Mouse (Mus musculus) right cerebral cortex, postnatal 10 days (tissue): ENCODE measurements around the gene Zfp592.

Experiments
- DNase-seq, 2 experiments: peaks; one replicate each; pipeline ENCODE4 v3.0.0; 2021; ENCODE audit warnings: low spot score in 2 of 2

Zfp592 gene

GRCm38 (mm10) chr7:81057471-81057870, 64.0 kb downstream of the Zfp592 start, which contains the start of gene Alpk3:
Alpk3 (plus strand) TSS chr7:81057600.
- DNase-seq, result no peak

GRCm38 (mm10) chr7:81057901-81058711, 64.6 kb downstream of the Zfp592 start:
- no peak for DNase-seq

GRCm38 (mm10) chr7:81058712-81059154, 65.3 kb downstream of the Zfp592 start:
- no peak for DNase-seq

DNA sequence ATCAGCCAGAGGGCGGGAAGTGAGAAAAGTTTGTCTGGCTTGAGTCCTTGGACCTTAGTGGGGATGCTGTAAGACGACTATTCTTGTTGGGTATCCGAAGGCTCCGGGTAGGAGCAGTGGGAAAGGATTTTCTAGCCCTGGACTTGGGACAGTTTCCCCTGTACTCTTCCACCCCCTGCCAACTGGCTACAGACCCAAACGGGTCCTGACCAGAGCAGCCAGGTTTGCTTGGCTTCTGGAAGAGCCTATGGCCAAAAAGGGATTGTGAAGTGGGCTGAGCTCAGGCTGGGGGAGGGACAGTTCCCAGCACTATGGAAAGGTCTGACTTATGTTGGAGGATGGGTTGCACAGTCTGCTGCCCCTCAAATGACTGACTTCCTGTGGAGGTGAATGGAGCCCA, 65.9 kb downstream of the Zfp592 start:
- peak; percentile 48 to 60 for DNase-seq

- no peak for DNase-seq
Observed at GRCm38 (mm10) chr7:81060908-81061307, 67.4 kb downstream of the Zfp592 start.

DNA sequence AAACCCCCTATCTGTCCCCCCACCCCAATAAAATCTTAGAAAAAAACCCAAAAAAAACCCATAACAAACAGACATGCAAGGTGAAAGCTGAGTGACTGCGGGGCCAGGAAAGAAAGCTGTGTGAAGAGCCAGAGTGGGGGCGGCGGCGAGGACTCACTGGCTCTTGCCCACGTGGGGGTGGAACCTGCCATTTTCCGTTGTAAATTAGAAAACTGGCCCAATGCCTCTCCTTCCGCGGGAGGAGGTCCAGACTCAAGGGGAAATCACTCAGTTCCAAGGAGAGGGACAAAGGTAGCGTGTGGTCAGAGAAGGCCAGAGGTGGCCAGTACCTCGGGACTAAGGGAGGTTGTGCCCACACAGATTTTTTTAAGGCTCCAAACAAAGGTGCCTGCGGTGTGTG, 68.5 kb downstream of the Zfp592 start:
- peak in 1 of 2 experiments; percentile 53 for DNase-seq

- DNase-seq, result no peak
Observed at GRCm38 (mm10) chr7:81063332-81063731, 69.9 kb downstream of the Zfp592 start.

DNA sequence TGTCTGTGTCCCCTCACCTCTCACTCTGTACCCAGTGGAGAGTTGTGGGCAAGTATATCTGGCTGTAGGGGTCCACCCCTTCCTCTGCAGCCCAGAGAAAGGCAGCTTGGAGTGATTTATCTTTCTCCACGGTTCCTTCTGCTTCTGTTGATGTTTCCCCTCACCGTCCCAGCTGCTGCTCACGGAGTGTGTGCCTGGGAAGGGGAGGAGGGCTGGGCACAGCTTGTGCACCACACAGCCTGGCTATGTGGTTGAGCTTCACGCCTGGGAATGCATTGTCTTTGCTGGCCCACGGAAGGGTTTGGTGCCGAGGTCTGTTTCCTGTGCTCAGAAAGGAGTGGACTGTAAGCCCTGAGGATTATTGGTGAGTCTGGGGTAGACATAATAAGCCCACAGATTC, 73.2 kb downstream of the Zfp592 start:
- no peak for DNase-seq

- DNase-seq, result no peak
Observed at GRCm38 (mm10) chr7:81072463-81072862, 79.0 kb downstream of the Zfp592 start.

GRCm38 (mm10) chr7:81073273-81073672, 79.8 kb downstream of the Zfp592 start:
- DNase-seq, result no peak

GRCm38 (mm10) chr7:81074546-81074945, 81.1 kb downstream of the Zfp592 start:
- DNase-seq, result no peak

GRCm38 (mm10) chr7:81075299-81075698, 81.8 kb downstream of the Zfp592 start:
- no peak for DNase-seq

- DNase-seq, result no peak
Observed at GRCm38 (mm10) chr7:81075732-81076131, 82.3 kb downstream of the Zfp592 start.

DNA sequence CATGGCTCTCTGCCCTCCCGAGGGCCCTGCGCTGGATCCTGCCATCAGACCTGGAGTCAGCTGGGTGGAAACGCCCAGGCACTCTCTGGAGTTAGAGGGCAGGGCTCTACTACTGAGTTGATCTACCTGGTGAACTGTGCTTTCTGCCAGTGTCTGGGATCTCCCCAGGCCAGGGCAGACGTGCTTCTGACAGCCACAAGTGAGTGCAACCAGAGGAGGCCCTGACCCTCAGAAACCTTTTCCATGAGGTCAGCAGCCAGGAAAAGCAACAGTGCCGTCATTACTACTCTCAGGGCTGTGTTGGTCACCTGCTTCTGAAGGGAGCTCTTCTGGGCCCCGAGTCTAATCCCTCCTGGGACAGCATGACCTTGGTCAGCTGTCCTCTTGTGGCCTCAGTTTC, 83.5 kb downstream of the Zfp592 start:
- DNase-seq, result no peak

- DNase-seq, result no peak
Observed at GRCm38 (mm10) chr7:81078740-81079139, 85.3 kb downstream of the Zfp592 start.

GRCm38 (mm10) chr7:81093420-81093965, 100.0 kb downstream of the Zfp592 start:
- peak in 1 of 2 experiments; percentile 32 for DNase-seq

DNA sequence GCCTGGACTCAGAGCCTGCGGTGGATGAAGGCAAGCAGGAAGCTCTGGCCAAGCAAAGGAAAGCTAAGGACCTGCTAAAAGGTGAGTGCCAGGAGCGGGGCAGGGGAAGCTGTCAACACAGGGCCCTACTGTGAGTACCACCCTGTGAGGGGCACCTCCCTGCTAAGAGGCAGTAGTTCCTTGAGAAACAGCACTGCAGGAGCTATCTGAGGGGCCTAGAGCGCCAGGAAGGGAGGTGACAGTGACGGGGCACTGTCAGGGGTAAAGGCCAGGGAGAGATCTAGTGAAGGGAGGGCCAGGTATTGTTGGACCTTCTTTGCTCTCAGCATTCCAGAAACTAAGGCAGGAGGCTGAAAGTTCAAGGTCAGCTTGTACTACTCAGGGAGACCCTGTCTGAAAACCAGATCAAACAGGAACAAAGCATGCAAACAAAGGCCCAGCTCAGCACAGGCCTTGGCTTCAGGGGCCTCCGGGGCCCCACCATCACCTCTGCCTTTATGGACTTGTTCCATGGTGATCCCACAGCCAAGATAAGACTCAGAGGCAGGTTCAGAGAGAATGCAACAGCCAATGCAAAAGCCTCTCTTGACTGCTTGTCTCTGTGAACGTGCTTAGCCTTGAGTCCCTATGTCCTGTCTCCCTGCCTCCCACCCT, 100.8 kb downstream of the Zfp592 start:
- DNase-seq, result no peak
